In the genomic region with DNA sequence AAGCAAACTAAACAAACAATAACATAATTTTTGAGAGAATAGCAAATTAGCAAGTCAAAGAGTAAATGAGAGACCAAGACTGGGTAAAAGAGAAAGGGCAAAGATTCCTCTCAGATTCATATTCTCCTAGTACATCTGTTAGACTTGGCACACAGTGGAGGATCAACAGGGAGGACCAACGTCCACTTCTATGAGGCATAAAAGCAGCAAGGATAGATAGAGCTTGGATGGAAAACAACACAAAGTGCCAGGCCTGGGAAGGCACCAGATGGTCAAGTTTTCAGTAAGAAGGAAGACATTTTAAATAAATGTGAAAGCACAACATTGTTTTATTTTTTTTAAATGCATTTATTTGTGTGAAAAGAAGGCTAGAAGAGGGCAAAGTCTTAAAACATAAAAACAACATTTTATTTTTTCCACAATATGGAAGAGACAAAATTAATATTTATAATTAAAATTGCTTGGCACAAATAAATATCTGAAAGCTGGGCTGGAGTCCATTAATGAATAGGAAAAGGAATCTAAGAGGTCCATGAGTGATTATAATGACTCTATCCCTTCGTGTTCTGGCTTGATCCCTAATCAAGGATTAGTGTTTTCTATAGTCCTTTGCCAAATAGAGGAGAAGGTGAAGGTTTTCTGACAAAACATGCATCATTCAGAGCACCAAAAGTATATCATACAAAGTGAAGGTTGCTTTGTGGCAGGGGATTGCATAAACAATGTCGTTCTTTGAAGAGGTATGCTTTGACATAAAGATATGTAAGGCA, we compare ENCODE assay signal across 28 mouse cellular contexts.
DNase-seq lines count a peak whose midpoint lies in the region; ATAC-seq and TF ChIP-seq lines count a peak whose summit lies in the region.
"Had no signal": no experiment of that assay in that cellular context is flagged by ENCODE, and none has a peak within 500 bp of the region (broad histone marks: within the 10 kb centered on the region; RNA-seq: fewer than 3 reads in every experiment).

No protein-coding gene starts in this region.

- H3K27me3 ChIP-seq in forebrain, embryonic 14.5 days (replicated peaks; ENCODE audit: control insufficient read depth, insufficient read depth, low read length), result no peaks in the 10 kb centered on the region
- H3K27me3 ChIP-seq in forebrain, embryonic 15.5 days, result no peaks in the 10 kb centered on the region
- no peaks in the 10 kb centered on the region for H3K27me3 ChIP-seq in midbrain, postnatal 0 days (ENCODE audit: insufficient read depth, low read length)
- H3K27me3 ChIP-seq in midbrain, embryonic 14.5 days (ENCODE audit: control insufficient read depth, insufficient read depth, low read length), result no peaks in the 10 kb centered on the region
- H3K27me3 ChIP-seq: CH12.LX; heart, embryonic 12.5 days; hindbrain, embryonic 15.5 days; intestine, embryonic 15.5 days; liver, embryonic 15.5 days; neural tube, embryonic 12.5 days had no signal

- no peak overlapping the region for H3K27ac ChIP-seq in forebrain, embryonic 14.5 days (ENCODE audit: low read depth, low read length)
- no peak overlapping the region for H3K27ac ChIP-seq in forebrain, embryonic 15.5 days (replicated peaks)
- no peak overlapping the region for H3K27ac ChIP-seq in midbrain, postnatal 0 days (ENCODE audit: low read depth, low read length)
- no peak overlapping the region for H3K27ac ChIP-seq in midbrain, embryonic 14.5 days (replicated peaks; ENCODE audit: low read depth, low read length)
- H3K27ac ChIP-seq: hindbrain, embryonic 15.5 days; intestine, embryonic 15.5 days; liver, embryonic 15.5 days; midbrain, embryonic 10.5 days; neural tube, embryonic 12.5 days had no signal

- WGBS in forebrain, embryonic 14.5 days, result 65% methylated on average over 3 of the region's 3 CpGs
- 50% methylated on average over 3 of the region's 3 CpGs for WGBS in forebrain, embryonic 15.5 days
- 61% methylated on average over 3 of the region's 3 CpGs for WGBS in midbrain, postnatal 0 days
- 71% methylated on average over 3 of the region's 3 CpGs for WGBS in midbrain, embryonic 14.5 days

- no peaks in the 10 kb centered on the region for H3K36me3 ChIP-seq in forebrain, embryonic 14.5 days (ENCODE audit: control insufficient read depth, insufficient read depth, low read length)
- H3K36me3 ChIP-seq in forebrain, embryonic 15.5 days, result no peaks in the 10 kb centered on the region
- H3K36me3 ChIP-seq in midbrain, postnatal 0 days (ENCODE audit: insufficient read depth, low read length), result no peaks in the 10 kb centered on the region
- H3K36me3 ChIP-seq in midbrain, embryonic 14.5 days (ENCODE audit: control insufficient read depth, insufficient read depth, low read length), result no peaks in the 10 kb centered on the region
- H3K36me3 ChIP-seq: heart, embryonic 12.5 days; hindbrain, embryonic 15.5 days; intestine, embryonic 15.5 days; liver, embryonic 15.5 days; midbrain, embryonic 10.5 days; neural tube, embryonic 12.5 days had no signal

- TF ChIP-seq CTCF in midbrain, postnatal 0 days (IDR thresholded peaks at IDR 0.05), result no peak

- no peak overlapping the region for H3K9ac ChIP-seq in forebrain, embryonic 14.5 days (ENCODE audit: low read length)
- no peak overlapping the region for H3K9ac ChIP-seq in forebrain, embryonic 15.5 days (replicated peaks)
- H3K9ac ChIP-seq in midbrain, postnatal 0 days (replicated peaks; ENCODE audit: low read length, poor library complexity, severe bottlenecking), result no peak overlapping the region
- H3K9ac ChIP-seq in midbrain, embryonic 14.5 days (replicated peaks; ENCODE audit: low read length), result no peak overlapping the region
- H3K9ac ChIP-seq: heart, embryonic 12.5 days; hindbrain, embryonic 15.5 days; intestine, embryonic 15.5 days; liver, embryonic 15.5 days; lung, embryonic 14.5 days; neural tube, embryonic 12.5 days had no signal

- H3K4me3 ChIP-seq in forebrain, embryonic 14.5 days (ENCODE audit: low read depth, low read length), result no peak overlapping the region
- H3K4me3 ChIP-seq in forebrain, embryonic 15.5 days, result no peak overlapping the region
- H3K4me3 ChIP-seq in midbrain, postnatal 0 days (ENCODE audit: low read depth, low read length), result no peak overlapping the region
- no peak overlapping the region for H3K4me3 ChIP-seq in midbrain, embryonic 14.5 days (replicated peaks; ENCODE audit: low read depth, low read length)
- H3K4me3 ChIP-seq: erythroblast, embryonic 14.5 days; heart, embryonic 12.5 days; hindbrain, embryonic 15.5 days; intestine, embryonic 15.5 days; liver, embryonic 15.5 days; midbrain, embryonic 10.5 days; myocyte; neural tube, embryonic 12.5 days had no signal

- DNase-seq in forebrain, embryonic 14.5 days (ENCODE audit: low spot score), result peak; percentile 14
- DNase-seq in midbrain, postnatal 0 days (ENCODE audit: low spot score), result peak; percentile 60
- DNase-seq in midbrain, embryonic 14.5 days, result no peak
- DNase-seq in cerebellum, adult 9-10 months, result peak; percentile 97
- peak; percentile 76 to 80 for DNase-seq in cerebellum, postnatal 36 days
- no peak for DNase-seq in liver
- DNase-seq in thymus, postnatal 4 days, result no peak
- DNase-seq: adrenal gland, adult 2 months; adrenal gland, postnatal 36 days; gastrocnemius, postnatal 25 days; heart, adult 18-20 months; heart, postnatal 4 days; kidney, adult 2 months; kidney, postnatal 4 days; layer of hippocampus, postnatal 36 days; lung, embryonic 14.5 days had no signal

- no peaks in the 10 kb centered on the region for H3K4me1 ChIP-seq in forebrain, embryonic 14.5 days (ENCODE audit: control insufficient read depth, insufficient read depth, low read length)
- H3K4me1 ChIP-seq in forebrain, embryonic 15.5 days, result no peaks in the 10 kb centered on the region
- H3K4me1 ChIP-seq in midbrain, postnatal 0 days (ENCODE audit: insufficient read depth, low read length), result no peaks in the 10 kb centered on the region
- no peaks in the 10 kb centered on the region for H3K4me1 ChIP-seq in midbrain, embryonic 14.5 days (ENCODE audit: control insufficient read depth, insufficient read depth, low read length)
- H3K4me1 ChIP-seq: heart, embryonic 12.5 days; hindbrain, embryonic 15.5 days; intestine, embryonic 15.5 days; liver, embryonic 15.5 days; midbrain, embryonic 10.5 days; neural tube, embryonic 12.5 days had no signal

- H3K9me3 ChIP-seq in forebrain, embryonic 14.5 days (replicated peaks; ENCODE audit: control insufficient read depth, low read length), result no peaks in the 10 kb centered on the region
- H3K9me3 ChIP-seq in forebrain, embryonic 15.5 days, result no peaks in the 10 kb centered on the region
- no peaks in the 10 kb centered on the region for H3K9me3 ChIP-seq in midbrain, postnatal 0 days (ENCODE audit: low read length)
- H3K9me3 ChIP-seq in midbrain, embryonic 14.5 days (ENCODE audit: control insufficient read depth, low read length), result no peaks in the 10 kb centered on the region
- H3K9me3 ChIP-seq: hindbrain, embryonic 15.5 days; intestine, embryonic 15.5 days; liver, embryonic 15.5 days; midbrain, embryonic 10.5 days had no signal

- no peak for ATAC-seq in forebrain, embryonic 14.5 days
- no peak for ATAC-seq in forebrain, embryonic 15.5 days (replicated peaks)
- ATAC-seq in midbrain, postnatal 0 days (ENCODE audit: low FRiP score), result no peak
- no peak for ATAC-seq in midbrain, embryonic 14.5 days (ENCODE audit: low FRiP score, low TSS enrichment)
- ATAC-seq: activated CD4-positive, CD25-positive, alpha-beta regulatory T cell, adult 4 months; intestine, embryonic 15.5 days; midbrain, embryonic 16.5 days had no signal

- H3K4me2 ChIP-seq in forebrain, embryonic 14.5 days (ENCODE audit: low read length), result no peak overlapping the region
- no peak overlapping the region for H3K4me2 ChIP-seq in forebrain, embryonic 15.5 days (replicated peaks)
- no peak overlapping the region for H3K4me2 ChIP-seq in midbrain, postnatal 0 days (ENCODE audit: low read depth, low read length, poor library complexity, severe bottlenecking)
- H3K4me2 ChIP-seq in midbrain, embryonic 14.5 days (ENCODE audit: low read length), result no peak overlapping the region
- H3K4me2 ChIP-seq: heart, embryonic 12.5 days; hindbrain, embryonic 15.5 days; intestine, embryonic 15.5 days; liver, embryonic 15.5 days; lung, embryonic 14.5 days; neural tube, embryonic 12.5 days had no signal

Comparison
In these comparisons a context has a peak if more than half of its experiments do, and no peak if none do; other contexts are left out.
1. DNase-seq: peak in forebrain, embryonic 14.5 days (single experiment), midbrain, postnatal 0 days (single experiment), cerebellum, adult 9-10 months (single experiment) and cerebellum, postnatal 36 days (2 of 2); none in midbrain, embryonic 14.5 days (single experiment), liver (single experiment) and thymus, postnatal 4 days (single experiment).